Mouse (Mus musculus) forebrain, embryonic 15.5 days (tissue): Measurements from ENCODE around the gene Trpm5. TPM values are rescaled to one million over a fixed set of nuclear protein-coding genes. Genes with fewer than 3 reads are reported as not detected.

ENCODE experiments used
- ATAC-seq: fragments of 200-750 bp; cut with Nextera tagmentation; replicated peaks from 2 replicates; pipeline ENCODE4 v1.8.0; 2017; ENCODE audit warnings: mild to moderate bottlenecking, moderate TSS enrichment, moderate library complexity
- H3K27ac ChIP-seq: fragments of 300-500 bp; sonication (generic); replicated peaks from 2 replicates; pipeline ENCODE4 v1.5.1; 2015; ENCODE audit warnings: mild to moderate bottlenecking, inconsistent platforms
- H3K27me3 ChIP-seq: fragments of 300-500 bp; sonication (generic); 2 replicates; pipeline ENCODE4 v1.6.1; 2015; ENCODE audit warnings: inconsistent platforms
- H3K36me3 ChIP-seq: fragments of 300-500 bp; sonication (generic); 2 replicates; pipeline ENCODE4 v1.6.1; 2015; ENCODE audit warnings: mild to moderate bottlenecking, inconsistent platforms
- H3K4me1 ChIP-seq: fragments of 300-500 bp; sonication (generic); 2 replicates; pipeline ENCODE4 v1.6.1; 2015; ENCODE audit warnings: inconsistent platforms
- H3K4me2 ChIP-seq: fragments of 300-500 bp; sonication (generic); replicated peaks from 2 replicates; pipeline ENCODE4 v1.6.1; 2015; ENCODE audit warnings: mild to moderate bottlenecking, inconsistent platforms
- H3K4me3 ChIP-seq: fragments of 300-500 bp; sonication (generic); 2 replicates; pipeline ENCODE4 v1.5.1; 2015; ENCODE audit warnings: mild to moderate bottlenecking, inconsistent platforms
- H3K9ac ChIP-seq: fragments of 300-500 bp; sonication (generic); replicated peaks from 2 replicates; pipeline ENCODE4 v1.6.1; 2015; ENCODE audit warnings: mild to moderate bottlenecking, inconsistent platforms
- H3K9me3 ChIP-seq: fragments of 300-500 bp; sonication (generic); 2 replicates; pipeline ENCODE4 v1.6.1; 2016; ENCODE audit warnings: inconsistent platforms
- WGBS: fragments of 180-500 bp; shearing (Covaris S2); methylation state at CpG from one replicate; pipeline ENCODE4 v1.1.7; 2015; ENCODE audit warnings: mixed read lengths; 5-methylcytosine and 5-hydroxymethylcytosine counted together
- polyA plus RNA-seq: library from polyadenylated mRNA; unstranded; fragments of >200 nt; fragmentation: Nextera tagmentation; extraction: Ambion mirVana; gene quantifications from 2 replicates; pipeline ENCODE4 v1.2.1, GENCODE M21; 2015

Trpm5 gene
- polyA plus RNA-seq, 1 experiment from 2014 or later, result 1.3 TPM

- Histone ChIP-seq H3K27ac (no peak overlapping the region), H3K27me3 (peaks cover 3% of the 10 kb centered on the region; the same call in 1 of the 2 replicates), H3K9me3 (no peaks in the 10 kb centered on the region), H3K4me2 (no peak overlapping the region), H3K4me3 (no peak overlapping the region), H3K9ac (no peak overlapping the region), H3K36me3 (no peaks in the 10 kb centered on the region), H3K4me1 (no peaks in the 10 kb centered on the region)
- 86% methylated on average over 5 of the region's 5 CpGs for WGBS
- ATAC-seq, result no peak
Observed at GRCm38 (mm10) chr7:143116521-143116920, 22.1 kb upstream of the Trpm5 start.

GRCm38 (mm10) chr7:143114773-143115172, 20.3 kb upstream of the Trpm5 start:
- no peak overlapping the region for H3K9ac ChIP-seq
- H3K27me3 ChIP-seq, result peaks cover 3% of the 10 kb centered on the region; the same call in 1 of the 2 replicates
- H3K4me3 ChIP-seq, result no peak overlapping the region
- ATAC-seq, result no peak
- no peaks in the 10 kb centered on the region for H3K9me3 ChIP-seq
- H3K27ac ChIP-seq, result no peak overlapping the region
- H3K4me2 ChIP-seq, result no peak overlapping the region
- no peaks in the 10 kb centered on the region for H3K36me3 ChIP-seq
- H3K4me1 ChIP-seq, result no peaks in the 10 kb centered on the region

- Histone ChIP-seq H3K4me1 (peaks cover under 1% of the 10 kb centered on the region; the same call in 1 of the 2 replicates), H3K9me3 (no peaks in the 10 kb centered on the region), H3K9ac (no peak overlapping the region), H3K4me3 (no peak overlapping the region), H3K4me2 (no peak overlapping the region), H3K27me3 (peaks cover 17% of the 10 kb centered on the region), H3K27ac (no peak overlapping the region), H3K36me3 (no peaks in the 10 kb centered on the region)
- 41% methylated on average over 1 of the region's 1 CpGs for WGBS
- ATAC-seq, result no peak
Observed at GRCm38 (mm10) chr7:143112395-143112794, 18.0 kb upstream of the Trpm5 start.

- Histone ChIP-seq H3K4me3 (no peak overlapping the region), H3K4me2 (no peak overlapping the region), H3K9ac (no peak overlapping the region), H3K27me3 (peaks cover 24% of the 10 kb centered on the region), H3K4me1 (peaks cover 6% of the 10 kb centered on the region; the same call in 1 of the 2 replicates), H3K27ac (no peak overlapping the region), H3K9me3 (no peaks in the 10 kb centered on the region), H3K36me3 (no peaks in the 10 kb centered on the region)
- 60% methylated on average over 4 of the region's 4 CpGs for WGBS
- ATAC-seq, result no peak
Observed at GRCm38 (mm10) chr7:143111719-143112118, 17.3 kb upstream of the Trpm5 start.

- peaks cover 33% of the 10 kb centered on the region for H3K27me3 ChIP-seq
- no peak overlapping the region for H3K4me3 ChIP-seq
- ATAC-seq, result no peak
- 66% methylated on average over 1 of the region's 1 CpGs for WGBS
- H3K9me3 ChIP-seq, result no peaks in the 10 kb centered on the region
- no peaks in the 10 kb centered on the region for H3K36me3 ChIP-seq
- H3K9ac ChIP-seq, result no peak overlapping the region
- H3K4me1 ChIP-seq, result peaks cover 6% of the 10 kb centered on the region; the same call in 1 of the 2 replicates
- H3K4me2 ChIP-seq, result no peak overlapping the region
- no peak overlapping the region for H3K27ac ChIP-seq
Observed at GRCm38 (mm10) chr7:143110803-143111202, 16.4 kb upstream of the Trpm5 start.

GRCm38 (mm10) chr7:143109696-143110095, 15.3 kb upstream of the Trpm5 start:
- no peak for ATAC-seq
- no peaks in the 10 kb centered on the region for H3K36me3 ChIP-seq
- no peak overlapping the region for H3K4me2 ChIP-seq
- no peak overlapping the region for H3K9ac ChIP-seq
- H3K4me1 ChIP-seq, result peaks cover 6% of the 10 kb centered on the region; the same call in 1 of the 2 replicates
- WGBS, result 58% methylated on average over 3 of the region's 3 CpGs
- peaks cover 40% of the 10 kb centered on the region for H3K27me3 ChIP-seq
- H3K4me3 ChIP-seq, result no peak overlapping the region
- no peak overlapping the region for H3K27ac ChIP-seq
- no peaks in the 10 kb centered on the region for H3K9me3 ChIP-seq

GRCm38 (mm10) chr7:143108996-143109660, 14.7 kb upstream of the Trpm5 start:
- no peak overlapping the region for H3K4me3 ChIP-seq
- H3K27me3 ChIP-seq, result peaks cover 40% of the 10 kb centered on the region
- H3K9ac ChIP-seq, result no peak overlapping the region
- 30% methylated on average over 3 of the region's 3 CpGs for WGBS
- no peak overlapping the region for H3K4me2 ChIP-seq
- no peak overlapping the region for H3K27ac ChIP-seq
- no peaks in the 10 kb centered on the region for H3K36me3 ChIP-seq
- H3K4me1 ChIP-seq, result peaks cover 6% of the 10 kb centered on the region; the same call in 1 of the 2 replicates
- no peak for ATAC-seq
- H3K9me3 ChIP-seq, result no peaks in the 10 kb centered on the region

- Histone ChIP-seq H3K27me3 (peaks cover 40% of the 10 kb centered on the region), H3K9ac (no peak overlapping the region), H3K27ac (no peak overlapping the region), H3K4me2 (no peak overlapping the region), H3K36me3 (no peaks in the 10 kb centered on the region), H3K9me3 (no peaks in the 10 kb centered on the region), H3K4me3 (no peak overlapping the region), H3K4me1 (peaks cover 6% of the 10 kb centered on the region; the same call in 1 of the 2 replicates)
- no peak for ATAC-seq
- 47% methylated on average over 5 of the region's 5 CpGs for WGBS
Observed at GRCm38 (mm10) chr7:143108200-143108599, 13.8 kb upstream of the Trpm5 start.

GRCm38 (mm10) chr7:143106672-143107465, 12.4 kb upstream of the Trpm5 start:
- Histone ChIP-seq H3K4me1 (peaks cover 6% of the 10 kb centered on the region; the same call in 1 of the 2 replicates), H3K4me2 (peak overlapping the region; percentile 39), H3K9me3 (no peaks in the 10 kb centered on the region), H3K27ac (no peak overlapping the region), H3K9ac (no peak overlapping the region), H3K4me3 (peak overlapping the region; percentile 25), H3K36me3 (no peaks in the 10 kb centered on the region), H3K27me3 (peaks cover 37% of the 10 kb centered on the region)
- ATAC-seq, result no peak
- WGBS, result 5% methylated on average over 56 of the region's 57 CpGs

GRCm38 (mm10) chr7:143106062-143106461, 11.6 kb upstream of the Trpm5 start, which contains the start of gene Kcnq1:
TSS of gene Kcnq1 (plus strand) at chr7:143106362.
- Histone ChIP-seq H3K4me2 (peak within 1 kb of the TSS; percentile 39), H3K4me1 (peaks cover 6% of the 10 kb centered on the region; the same call in 1 of the 2 replicates), H3K4me3 (peak within 1 kb of the TSS; percentile 25), H3K36me3 (no peaks in the 10 kb centered on the region), H3K9ac (no peak within 1 kb of the TSS), H3K27me3 (peaks cover 37% of the 10 kb centered on the region), H3K9me3 (no peaks in the 10 kb centered on the region), H3K27ac (no peak within 1 kb of the TSS)
- WGBS, result 73% methylated on average over 4 of the region's 4 CpGs
- no peak for ATAC-seq

- Histone ChIP-seq H3K4me2 (no peak overlapping the region), H3K4me1 (peaks cover 6% of the 10 kb centered on the region; the same call in 1 of the 2 replicates), H3K9me3 (no peaks in the 10 kb centered on the region), H3K36me3 (no peaks in the 10 kb centered on the region), H3K9ac (no peak overlapping the region), H3K27me3 (peaks cover 37% of the 10 kb centered on the region), H3K27ac (no peak overlapping the region), H3K4me3 (no peak overlapping the region)
- WGBS, result 62% methylated on average over 11 of the region's 11 CpGs
- ATAC-seq, result no peak
Observed at GRCm38 (mm10) chr7:143105258-143105897, 10.9 kb upstream of the Trpm5 start.

- Histone ChIP-seq H3K9me3 (no peaks in the 10 kb centered on the region), H3K27me3 (peaks cover 7% of the 10 kb centered on the region), H3K9ac (no peak overlapping the region), H3K27ac (no peak overlapping the region), H3K4me2 (no peak overlapping the region), H3K4me1 (no peaks in the 10 kb centered on the region), H3K36me3 (no peaks in the 10 kb centered on the region), H3K4me3 (no peak overlapping the region)
- WGBS, result 68% methylated on average over 4 of the region's 4 CpGs
- ATAC-seq, result no peak
Observed at GRCm38 (mm10) chr7:143100759-143101158, 6.3 kb upstream of the Trpm5 start.
